Mouse (Mus musculus): ENCODE results near the gene Sugct. TPM values are rescaled to one million over a fixed set of nuclear protein-coding genes. Genes with fewer than 3 reads are reported as not detected.
"Not testable (repeated sequence)": the region's sequence is repeated elsewhere in the genome, so short reads cannot be mapped to it uniquely, and the experiment has no call there.

Gene Sugct
- total RNA-seq, 4 experiments from 2014 or later, result 5.8 to 11.2 (median 8.4) TPM

- DNase-seq, result no peak
These were observed 91.6 kb downstream of the Sugct start for GRCm38 (mm10) chr13:17603756-17604155.

GRCm38 (mm10) chr13:17585267-17585913 is 110.0 kb downstream of the Sugct start:
- DNase-seq, result no peak

GRCm38 (mm10) chr13:17584804-17585203 is 110.5 kb downstream of the Sugct start:
- no peak for DNase-seq

GRCm38 (mm10) chr13:17581684-17582083 is 113.7 kb downstream of the Sugct start:
- no peak for DNase-seq

- DNase-seq, result no peak
These were observed 136.0 kb downstream of the Sugct start for GRCm38 (mm10) chr13:17559357-17559756.

- no peak for DNase-seq
These were observed 159.0 kb downstream of the Sugct start for GRCm38 (mm10) chr13:17536341-17536740.

GRCm38 (mm10) chr13:17534871-17535270 is 160.5 kb downstream of the Sugct start:
- no peak for DNase-seq

- no peak for DNase-seq
These were observed 160.9 kb downstream of the Sugct start for GRCm38 (mm10) chr13:17534469-17534868.

GRCm38 (mm10) chr13:17511184-17511778 is 184.1 kb downstream of the Sugct start:
- no peak for DNase-seq

- no peak for DNase-seq
These were observed 200.4 kb downstream of the Sugct start for GRCm38 (mm10) chr13:17494936-17495335.

GRCm38 (mm10) chr13:17494056-17494574 is 201.2 kb downstream of the Sugct start:
- no peak for DNase-seq

- not testable (repeated sequence) for DNase-seq
These were observed 237.4 kb downstream of the Sugct start for GRCm38 (mm10) chr13:17457981-17458380.

- DNase-seq, result no peak
These were observed 263.0 kb downstream of the Sugct start for GRCm38 (mm10) chr13:17432139-17432916.

- DNase-seq, result no peak
These were observed 273.5 kb downstream of the Sugct start for GRCm38 (mm10) chr13:17421875-17422274.

GRCm38 (mm10) chr13:17420557-17420956 is 274.8 kb downstream of the Sugct start:
- DNase-seq, result no peak

- no peak for DNase-seq
These were observed 352.5 kb downstream of the Sugct start for GRCm38 (mm10) chr13:17342836-17343235.

- DNase-seq, result no peak
These were observed 359.3 kb downstream of the Sugct start for GRCm38 (mm10) chr13:17335885-17336540.

- DNase-seq, result no peak
These were observed 368.5 kb downstream of the Sugct start for GRCm38 (mm10) chr13:17326863-17327262.

- no peak for DNase-seq
These were observed 393.8 kb downstream of the Sugct start for GRCm38 (mm10) chr13:17301590-17301989.

- DNase-seq, result no peak
These were observed 397.8 kb downstream of the Sugct start for GRCm38 (mm10) chr13:17297462-17298005.

GRCm38 (mm10) chr13:17296912-17297311 is 398.4 kb downstream of the Sugct start:
- DNase-seq, result no peak

- DNase-seq, result no peak
These were observed 398.9 kb downstream of the Sugct start for GRCm38 (mm10) chr13:17296460-17296859.
